Mouse (Mus musculus): ENCODE results near the gene Fas.

Fas gene

GRCm38 (mm10) chr19:34284383-34284782 lies 6.1 kb upstream of the Fas start:
- no peak for DNase-seq (ENCODE audit: low spot score in 2 of 2)

GRCm38 (mm10) chr19:34284826-34285225 lies 5.6 kb upstream of the Fas start:
- DNase-seq (ENCODE audit: low spot score in 2 of 2), result no peak

- no peak for DNase-seq (ENCODE audit: low spot score in 2 of 2)
Measured at GRCm38 (mm10) chr19:34287221-34287620, 3.2 kb upstream of the Fas start.

- no peak for DNase-seq (ENCODE audit: low spot score in 2 of 2)
Measured at GRCm38 (mm10) chr19:34287656-34288415, 2.6 kb upstream of the Fas start.

- DNase-seq (ENCODE audit: low spot score in 2 of 2), result no peak
Measured at GRCm38 (mm10) chr19:34288696-34289095, 1.8 kb upstream of the Fas start.

GRCm38 (mm10) chr19:34290872-34291341 lies 441 bp downstream of the Fas start:
- peak in 1 of 2 experiments; percentile 13 for DNase-seq (ENCODE audit: low spot score in 2 of 2)

GRCm38 (mm10) chr19:34291379-34291778 lies 913 bp downstream of the Fas start:
- no peak for DNase-seq (ENCODE audit: low spot score in 2 of 2)

GRCm38 (mm10) chr19:34291956-34292355 lies 1.5 kb downstream of the Fas start:
- no peak for DNase-seq (ENCODE audit: low spot score in 2 of 2)

- DNase-seq (ENCODE audit: low spot score in 2 of 2), result no peak
Measured at GRCm38 (mm10) chr19:34292701-34293100, 2.2 kb downstream of the Fas start.

- no peak for DNase-seq (ENCODE audit: low spot score in 2 of 2)
Measured at GRCm38 (mm10) chr19:34293376-34293947, 3.0 kb downstream of the Fas start.

GRCm38 (mm10) chr19:34295442-34295841 lies 5.0 kb downstream of the Fas start:
- no peak for DNase-seq (ENCODE audit: low spot score in 2 of 2)

- DNase-seq (ENCODE audit: low spot score in 2 of 2), result no peak
Measured at GRCm38 (mm10) chr19:34298531-34298930, 8.1 kb downstream of the Fas start.

- DNase-seq (ENCODE audit: low spot score in 2 of 2), result no peak
Measured at GRCm38 (mm10) chr19:34299229-34299628, 8.8 kb downstream of the Fas start.

GRCm38 (mm10) chr19:34300430-34300829 lies 10.0 kb downstream of the Fas start:
- no peak for DNase-seq (ENCODE audit: low spot score in 2 of 2)

- no peak for DNase-seq (ENCODE audit: low spot score in 2 of 2)
Measured at GRCm38 (mm10) chr19:34304917-34305316, 14.5 kb downstream of the Fas start.

GRCm38 (mm10) chr19:34306794-34307193 lies 16.3 kb downstream of the Fas start:
- no peak for DNase-seq (ENCODE audit: low spot score in 2 of 2)

GRCm38 (mm10) chr19:34312151-34312728 lies 21.8 kb downstream of the Fas start:
- no peak for DNase-seq (ENCODE audit: low spot score in 2 of 2)

GRCm38 (mm10) chr19:34328051-34328450 lies 37.6 kb downstream of the Fas start:
- no peak for DNase-seq (ENCODE audit: low spot score in 2 of 2)

GRCm38 (mm10) chr19:34334300-34334699 lies 43.8 kb downstream of the Fas start:
- peak; percentile 56 to 66 for DNase-seq (ENCODE audit: low spot score in 2 of 2)

GRCm38 (mm10) chr19:34344702-34345101 lies 54.2 kb downstream of the Fas start:
- DNase-seq (ENCODE audit: low spot score in 2 of 2), result no peak

GRCm38 (mm10) chr19:34345616-34346267 lies 55.3 kb downstream of the Fas start:
- no peak for DNase-seq (ENCODE audit: low spot score in 2 of 2)

GRCm38 (mm10) chr19:34353291-34353805 lies 62.9 kb downstream of the Fas start:
- no peak for DNase-seq (ENCODE audit: low spot score in 2 of 2)
